Mouse (Mus musculus): ENCODE data around the gene Hebp1. TPM values are rescaled to one million over a fixed set of nuclear protein-coding genes. Genes with fewer than 3 reads are reported as not detected.

Gene Hebp1
- polyA plus RNA-seq, 1 experiment: not detected

GRCm38 (mm10) chr6:135133486-135133885 is 64.3 kb downstream of the Hebp1 start:
- no peak overlapping the region for H3K27ac ChIP-seq (ENCODE audit: insufficient read depth, low read depth, low read length)
- peaks cover 12% of the 10 kb centered on the region for H3K4me1 ChIP-seq (ENCODE audit: control insufficient read depth, insufficient read depth, low read length)
- no peak overlapping the region for H3K4me3 ChIP-seq (ENCODE audit: insufficient read depth, low read depth, low read length)
- TF ChIP-seq POLR2A (IDR thresholded peaks at IDR 0.05; ENCODE audit: insufficient read depth, low read depth, low read length) (no peak), CTCF (IDR thresholded peaks at IDR 0.05; ENCODE audit: insufficient read depth, low read depth, low read length) (no peak)
- 90% methylated on average over 9 of the region's 9 CpGs for WGBS

GRCm38 (mm10) chr6:135133086-135133485 is 64.7 kb downstream of the Hebp1 start:
- 68% methylated on average over 7 of the region's 7 CpGs for WGBS
- TF ChIP-seq POLR2A (IDR thresholded peaks at IDR 0.05; ENCODE audit: insufficient read depth, low read depth, low read length) (no peak), CTCF (IDR thresholded peaks at IDR 0.05; ENCODE audit: insufficient read depth, low read depth, low read length) (no peak)
- peaks cover 10% of the 10 kb centered on the region for H3K4me1 ChIP-seq (ENCODE audit: control insufficient read depth, insufficient read depth, low read length)

GRCm38 (mm10) chr6:135124755-135125380 is 73.0 kb downstream of the Hebp1 start:
- no peak for TF ChIP-seq POLR2A (IDR thresholded peaks at IDR 0.05; ENCODE audit: insufficient read depth, low read depth, low read length)
- no peak for TF ChIP-seq CTCF (IDR thresholded peaks at IDR 0.05; ENCODE audit: insufficient read depth, low read depth, low read length)
- H3K4me3 ChIP-seq (ENCODE audit: insufficient read depth, low read depth, low read length): no peak overlapping the region
- WGBS: 55% methylated on average over 5 of the region's 5 CpGs
- no peak overlapping the region for H3K27ac ChIP-seq (ENCODE audit: insufficient read depth, low read depth, low read length)
- H3K4me1 ChIP-seq (ENCODE audit: control insufficient read depth, insufficient read depth, low read length): no peaks in the 10 kb centered on the region

More at GRCm38 (mm10) chr6:135133086-135133485, 64.7 kb downstream of the Hebp1 start:
- no peak overlapping the region for H3K4me3 ChIP-seq (ENCODE audit: insufficient read depth, low read depth, low read length)
- no peak overlapping the region for H3K27ac ChIP-seq (ENCODE audit: insufficient read depth, low read depth, low read length)

GRCm38 (mm10) chr6:135118183-135118582 is 79.6 kb downstream of the Hebp1 start, which contains the start of gene Gprc5d:
Gene Gprc5d, minus strand, starts transcription at chr6:135118283.
- no peak within 1 kb of the TSS for H3K27ac ChIP-seq (ENCODE audit: insufficient read depth, low read depth, low read length)
- no peaks in the 10 kb centered on the region for H3K4me1 ChIP-seq (ENCODE audit: control insufficient read depth, insufficient read depth, low read length)
- H3K4me3 ChIP-seq (ENCODE audit: insufficient read depth, low read depth, low read length): no peak within 1 kb of the TSS
- no peak for TF ChIP-seq POLR2A (IDR thresholded peaks at IDR 0.05; ENCODE audit: insufficient read depth, low read depth, low read length)
- TF ChIP-seq CTCF (IDR thresholded peaks at IDR 0.05; ENCODE audit: insufficient read depth, low read depth, low read length): no peak
- 92% methylated on average over 5 of the region's 5 CpGs for whole genome bisulfite sequencing

GRCm38 (mm10) chr6:135116479-135116878 is 81.3 kb downstream of the Hebp1 start:
- Histone ChIP-seq H3K4me1 (ENCODE audit: control insufficient read depth, insufficient read depth, low read length) (no peaks in the 10 kb centered on the region), H3K4me3 (ENCODE audit: insufficient read depth, low read depth, low read length) (no peak overlapping the region), H3K27ac (ENCODE audit: insufficient read depth, low read depth, low read length) (no peak overlapping the region)
- 95% methylated on average over 8 of the region's 8 CpGs for WGBS
- TF ChIP-seq POLR2A (IDR thresholded peaks at IDR 0.05; ENCODE audit: insufficient read depth, low read depth, low read length) (no peak), CTCF (IDR thresholded peaks at IDR 0.05; ENCODE audit: insufficient read depth, low read depth, low read length) (no peak)

GRCm38 (mm10) chr6:135113114-135113436 is 84.7 kb downstream of the Hebp1 start:
- H3K4me3 ChIP-seq (ENCODE audit: insufficient read depth, low read depth, low read length): no peak overlapping the region
- WGBS: 31% methylated on average over 6 of the region's 6 CpGs

GRCm38 (mm10) chr6:135112411-135113113 is 85.3 kb downstream of the Hebp1 start:
- Histone ChIP-seq H3K27ac (ENCODE audit: insufficient read depth, low read depth, low read length) (no peak overlapping the region), H3K4me1 (ENCODE audit: control insufficient read depth, insufficient read depth, low read length) (no peaks in the 10 kb centered on the region), H3K4me3 (ENCODE audit: insufficient read depth, low read depth, low read length) (no peak overlapping the region)
- 40% methylated on average over 7 of the region's 7 CpGs for WGBS
- no peak for TF ChIP-seq CTCF (IDR thresholded peaks at IDR 0.05; ENCODE audit: insufficient read depth, low read depth, low read length)
- TF ChIP-seq POLR2A (IDR thresholded peaks at IDR 0.05; ENCODE audit: insufficient read depth, low read depth, low read length): no peak

More at GRCm38 (mm10) chr6:135113114-135113436, 84.7 kb downstream of the Hebp1 start:
- no peaks in the 10 kb centered on the region for H3K4me1 ChIP-seq (ENCODE audit: control insufficient read depth, insufficient read depth, low read length)
- TF ChIP-seq POLR2A (IDR thresholded peaks at IDR 0.05; ENCODE audit: insufficient read depth, low read depth, low read length) (no peak), CTCF (IDR thresholded peaks at IDR 0.05; ENCODE audit: insufficient read depth, low read depth, low read length) (no peak)
- no peak overlapping the region for H3K27ac ChIP-seq (ENCODE audit: insufficient read depth, low read depth, low read length)

GRCm38 (mm10) chr6:135107014-135107413 is 90.8 kb downstream of the Hebp1 start:
- Histone ChIP-seq H3K27ac (ENCODE audit: insufficient read depth, low read depth, low read length) (no peak overlapping the region), H3K4me1 (ENCODE audit: control insufficient read depth, insufficient read depth, low read length) (peaks cover 3% of the 10 kb centered on the region), H3K4me3 (ENCODE audit: insufficient read depth, low read depth, low read length) (no peak overlapping the region)
- 93% methylated on average over 6 of the region's 6 CpGs for WGBS
- no peak for TF ChIP-seq POLR2A (IDR thresholded peaks at IDR 0.05; ENCODE audit: insufficient read depth, low read depth, low read length)
- no peak for TF ChIP-seq CTCF (IDR thresholded peaks at IDR 0.05; ENCODE audit: insufficient read depth, low read depth, low read length)

GRCm38 (mm10) chr6:135102736-135103303 is 95.0 kb downstream of the Hebp1 start:
- 88% methylated on average over 5 of the region's 5 CpGs for WGBS
- Histone ChIP-seq H3K27ac (ENCODE audit: insufficient read depth, low read depth, low read length) (no peak overlapping the region), H3K4me1 (ENCODE audit: control insufficient read depth, insufficient read depth, low read length) (peaks cover 3% of the 10 kb centered on the region), H3K4me3 (ENCODE audit: insufficient read depth, low read depth, low read length) (no peak overlapping the region)
- TF ChIP-seq POLR2A (IDR thresholded peaks at IDR 0.05; ENCODE audit: insufficient read depth, low read depth, low read length) (no peak), CTCF (IDR thresholded peaks at IDR 0.05; ENCODE audit: insufficient read depth, low read depth, low read length) (no peak)
